Mouse (Mus musculus) hindbrain, embryonic 10.5 days (tissue): ENCODE results near the gene Prss56. TPM values are rescaled to one million over a fixed set of nuclear protein-coding genes. Genes with fewer than 3 reads are reported as not detected.

ENCODE experiments used
- DNase-seq: peaks from one replicate; pipeline ENCODE4 v3.0.0-alpha.2; 2017; ENCODE audit warnings: low spot score
- H3K27ac ChIP-seq: fragments of 300-500 bp; sonication (generic); 2 replicates; pipeline ENCODE4 v1.5.1; 2016; ENCODE audit warnings: mild to moderate bottlenecking, moderate library complexity
- H3K27me3 ChIP-seq: fragments of 300-500 bp; sonication (generic); 2 replicates; pipeline ENCODE4 v1.6.1; 2016; ENCODE audit warnings: mild to moderate bottlenecking; ENCODE audit not compliant: poor library complexity, insufficient read depth, severe bottlenecking
- H3K36me3 ChIP-seq: fragments of 300-500 bp; sonication (generic); 2 replicates; pipeline ENCODE4 v1.6.1; 2016; ENCODE audit warnings: mild to moderate bottlenecking, moderate library complexity
- H3K4me1 ChIP-seq: fragments of 300-500 bp; sonication (generic); replicated peaks from 2 replicates; pipeline ENCODE4 v1.6.1; 2016; ENCODE audit warnings: mild to moderate bottlenecking
- H3K4me3 ChIP-seq: fragments of 300-500 bp; sonication (generic); 2 replicates; pipeline ENCODE4 v1.5.1; 2016; ENCODE audit warnings: mild to moderate bottlenecking, moderate library complexity
- H3K9me3 ChIP-seq: fragments of 300-500 bp; sonication (generic); 2 replicates; pipeline ENCODE4 v1.6.1; 2016; ENCODE audit warnings: mild to moderate bottlenecking, moderate library complexity
- WGBS: fragments of 180-500 bp; shearing (Covaris S2); methylation state at CpG from one replicate; pipeline ENCODE4 v1.1.7; 2016; 5-methylcytosine and 5-hydroxymethylcytosine counted together
- polyA plus RNA-seq: library from polyadenylated mRNA; unstranded; fragments of >200 nt; fragmentation: Nextera tagmentation; extraction: Ambion mirVana; gene quantifications from 2 replicates; pipeline ENCODE4 v1.2.1, GENCODE M21; 2016

Prss56 gene
- polyA plus RNA-seq, 1 experiment from 2014 or later, result 0.34 TPM

DNA sequence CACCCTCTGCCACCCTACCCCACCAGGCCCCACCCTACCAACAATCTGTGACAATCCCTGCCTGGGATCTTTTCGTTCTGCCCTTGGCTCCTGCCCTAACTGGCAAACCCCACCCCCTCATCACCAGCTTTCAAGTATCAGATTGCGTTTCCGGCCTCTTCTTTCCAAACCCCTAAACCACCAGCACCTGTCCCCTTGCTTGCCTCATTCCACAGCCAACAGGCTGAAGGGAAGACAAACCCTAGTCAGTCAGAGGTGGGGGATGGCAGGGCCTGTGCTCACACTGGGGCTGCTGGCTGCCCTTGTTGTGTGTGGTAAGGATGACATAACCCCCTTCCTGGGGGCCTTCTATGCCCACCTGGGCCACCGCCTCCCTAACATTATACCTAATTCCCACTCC lies 7.3 kb downstream of the Prss56 start, which contains the start of gene Chrnd:
Gene Chrnd (plus strand): TSS at position 179 of the 400 bp plus-strand sequence.
- DNase-seq, result no peak
- peaks cover 25% of the 10 kb centered on the region for H3K4me1 ChIP-seq
- no peaks in the 10 kb centered on the region for H3K36me3 ChIP-seq
- WGBS, result 43% methylated on average over 4 of the region's 4 CpGs
- peaks cover 41% of the 10 kb centered on the region for H3K27me3 ChIP-seq
- no peaks in the 10 kb centered on the region for H3K9me3 ChIP-seq
- no peak within 1 kb of the TSS for H3K27ac ChIP-seq
- H3K4me3 ChIP-seq, result no peak within 1 kb of the TSS

DNA sequence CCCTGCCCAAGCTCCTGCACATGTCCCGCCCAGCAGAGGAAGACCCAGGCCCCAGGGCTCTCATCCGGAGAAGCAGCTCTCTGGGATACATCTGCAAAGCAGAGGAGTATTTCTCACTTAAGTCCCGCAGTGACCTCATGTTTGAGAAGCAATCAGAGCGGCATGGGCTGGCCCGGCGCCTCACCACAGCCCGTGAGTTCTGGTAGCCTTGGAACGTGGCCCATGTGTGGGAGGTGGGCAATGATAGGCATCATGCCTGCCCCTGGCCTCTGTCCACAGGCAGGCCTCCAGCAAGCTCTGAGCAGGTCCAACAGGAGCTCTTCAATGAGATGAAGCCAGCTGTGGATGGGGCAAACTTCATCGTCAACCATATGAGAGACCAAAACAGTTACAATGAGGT lies 14.2 kb downstream of the Prss56 start:
- Histone ChIP-seq H3K36me3 (no peaks in the 10 kb centered on the region), H3K27ac (no peak overlapping the region), H3K27me3 (no peaks in the 10 kb centered on the region), H3K4me3 (no peak overlapping the region), H3K4me1 (no peaks in the 10 kb centered on the region), H3K9me3 (no peaks in the 10 kb centered on the region)
- WGBS, result 79% methylated on average over 9 of the region's 9 CpGs
- DNase-seq, result no peak

DNA sequence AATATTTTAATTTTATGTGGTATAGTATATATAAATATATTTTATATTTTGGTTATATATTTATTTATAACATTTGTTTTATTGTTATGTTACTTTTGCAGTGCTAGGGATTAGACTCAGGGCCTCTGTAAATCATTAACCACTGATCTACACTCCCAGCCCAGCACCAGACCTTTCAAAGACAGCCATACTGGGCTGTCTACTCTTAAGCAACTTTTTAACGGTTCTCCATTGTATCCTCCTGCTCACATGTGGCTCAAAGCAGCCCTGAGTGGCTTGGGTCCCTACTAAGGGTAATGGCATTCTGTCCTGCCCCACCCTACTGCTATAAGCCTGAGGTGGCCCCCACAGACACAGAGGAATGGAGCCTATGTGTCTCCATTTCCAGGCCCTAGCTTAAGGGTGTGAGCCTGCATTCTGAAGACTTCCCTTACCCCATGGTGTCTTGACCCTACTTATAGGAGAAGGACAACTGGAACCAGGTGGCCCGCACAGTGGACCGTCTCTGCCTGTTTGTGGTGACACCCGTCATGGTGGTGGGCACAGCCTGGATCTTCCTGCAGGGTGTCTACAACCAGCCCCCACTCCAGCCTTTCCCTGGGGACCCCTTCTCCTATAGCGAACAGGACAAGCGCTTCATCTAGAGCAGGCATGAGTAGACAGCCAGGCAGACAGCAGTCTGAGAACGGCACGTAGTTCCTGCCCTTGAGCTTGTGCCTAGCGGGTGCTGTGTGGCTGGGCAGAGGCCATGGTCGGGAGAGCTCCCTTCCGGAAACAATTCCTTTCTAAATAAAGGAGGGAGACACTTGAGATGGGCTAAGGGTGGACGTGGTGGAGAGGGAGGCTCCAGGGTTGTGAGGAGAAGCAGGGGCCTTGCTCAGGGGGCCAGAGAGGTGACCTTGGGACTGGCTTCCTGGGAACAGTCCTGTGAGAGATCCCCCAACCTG lies 15.3 kb downstream of the Prss56 start:
- H3K4me1 ChIP-seq, result no peaks in the 10 kb centered on the region
- no peaks in the 10 kb centered on the region for H3K27me3 ChIP-seq
- DNase-seq, result no peak
- H3K27ac ChIP-seq, result no peak overlapping the region
- H3K36me3 ChIP-seq, result no peaks in the 10 kb centered on the region
- 80% methylated on average over 12 of the region's 12 CpGs for WGBS
- H3K4me3 ChIP-seq, result no peak overlapping the region
- H3K9me3 ChIP-seq, result no peaks in the 10 kb centered on the region

DNA sequence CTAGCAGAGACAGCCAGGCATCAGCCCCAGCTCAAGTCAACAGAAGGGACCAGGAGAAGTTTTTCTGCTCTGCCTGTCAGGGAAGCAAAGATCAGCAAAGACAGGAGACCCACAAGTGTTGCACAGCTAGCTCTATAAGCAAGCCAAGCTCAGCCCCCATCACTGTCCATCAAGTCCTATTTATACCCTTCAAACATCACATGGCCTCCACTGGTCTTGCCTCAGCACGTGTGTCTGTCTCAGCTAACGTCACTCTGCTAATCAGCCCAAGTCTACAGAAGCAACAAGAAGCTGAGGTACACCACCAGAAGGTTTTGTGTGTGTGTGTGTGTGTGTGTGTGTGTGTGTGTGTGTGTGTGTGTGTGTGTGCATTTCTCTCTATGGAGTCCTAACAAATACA lies 17.7 kb downstream of the Prss56 start:
- Histone ChIP-seq H3K9me3 (no peaks in the 10 kb centered on the region), H3K27me3 (peaks cover 7% of the 10 kb centered on the region; the same call in 1 of the 2 replicates), H3K36me3 (no peaks in the 10 kb centered on the region), H3K4me1 (peaks cover 12% of the 10 kb centered on the region), H3K4me3 (no peak overlapping the region), H3K27ac (no peak overlapping the region)
- WGBS, result 67% methylated on average over 2 of the region's 2 CpGs
- no peak for DNase-seq

DNA sequence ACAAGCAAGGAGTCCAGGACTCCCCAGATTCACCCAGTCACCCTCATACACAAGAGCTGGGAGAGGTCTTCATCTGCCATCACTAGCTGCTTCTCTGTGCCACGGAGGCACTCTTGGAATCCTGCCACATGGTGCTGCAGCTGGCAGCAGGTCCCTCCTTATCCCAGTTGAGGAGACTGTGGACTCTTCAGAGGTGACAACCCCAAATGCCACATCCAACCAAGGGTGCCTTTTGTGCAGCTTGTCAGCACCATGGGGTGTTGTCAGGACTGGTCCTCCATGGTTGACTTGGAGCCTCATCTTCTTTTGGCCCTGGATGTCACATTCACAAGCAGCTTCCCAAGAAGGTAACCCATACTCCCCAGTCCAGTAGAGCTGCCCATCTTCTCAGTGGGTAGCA lies 18.7 kb downstream of the Prss56 start:
- H3K9me3 ChIP-seq, result no peaks in the 10 kb centered on the region

DNA sequence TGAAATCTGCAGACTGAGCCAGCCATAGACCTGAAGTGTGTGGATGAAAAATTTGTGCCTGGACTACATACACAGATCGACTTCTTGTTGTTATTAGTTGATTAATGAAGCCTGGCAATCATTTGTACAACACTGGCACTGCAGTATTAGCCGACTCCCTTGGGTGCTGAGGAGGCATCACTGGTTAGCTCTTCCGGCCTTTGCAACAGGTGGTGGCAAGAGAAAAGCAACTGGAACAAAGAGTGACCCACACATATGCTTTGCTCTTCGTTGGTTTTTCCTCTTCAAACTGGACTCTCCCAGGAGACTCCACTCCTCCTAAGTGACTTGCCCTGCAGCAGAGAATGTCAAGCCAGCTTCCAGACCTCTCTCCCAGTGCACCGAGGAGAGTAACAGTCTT lies 20.7 kb downstream of the Prss56 start:
- no peak for DNase-seq
- Histone ChIP-seq H3K27ac (no peak overlapping the region), H3K4me3 (no peak overlapping the region), H3K27me3 (peaks cover 37% of the 10 kb centered on the region), H3K4me1 (peaks cover 21% of the 10 kb centered on the region), H3K9me3 (no peaks in the 10 kb centered on the region), H3K36me3 (no peaks in the 10 kb centered on the region)
- WGBS, result 82% methylated on average over 5 of the region's 5 CpGs

More for the DNA sequence above, 18.7 kb downstream of the Prss56 start:
- H3K4me3 ChIP-seq, result no peak overlapping the region
- H3K27me3 ChIP-seq, result peaks cover 18% of the 10 kb centered on the region
- H3K27ac ChIP-seq, result no peak overlapping the region
- H3K4me1 ChIP-seq, result peaks cover 21% of the 10 kb centered on the region
- 68% methylated on average over 1 of the region's 1 CpGs for WGBS
- no peaks in the 10 kb centered on the region for H3K36me3 ChIP-seq
- no peak for DNase-seq

DNA sequence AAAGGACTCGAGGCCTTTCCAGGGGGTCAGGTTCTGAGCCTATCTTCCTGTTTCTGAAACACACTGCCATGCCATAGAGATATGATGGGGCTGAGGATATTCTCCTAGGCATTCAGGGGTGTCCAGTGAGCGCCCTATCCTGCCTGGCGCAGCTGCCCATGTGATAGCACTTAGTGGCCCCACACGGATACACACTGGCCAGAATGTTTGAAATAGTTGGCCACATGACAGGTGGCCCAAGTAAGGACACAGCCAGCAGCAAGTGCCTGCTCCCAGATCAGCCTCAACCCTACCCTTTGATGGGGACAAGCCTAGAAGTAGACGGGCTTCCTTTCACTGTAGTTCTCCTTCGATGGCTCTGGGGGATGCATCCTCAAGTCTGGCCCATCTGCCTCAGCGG lies 21.4 kb downstream of the Prss56 start, which contains the start of gene Chrng:
Gene Chrng (plus strand): TSS at position 193 of the 400 bp plus-strand sequence.
- Histone ChIP-seq H3K36me3 (no peaks in the 10 kb centered on the region), H3K9me3 (no peaks in the 10 kb centered on the region), H3K4me3 (no peak within 1 kb of the TSS), H3K4me1 (peaks cover 21% of the 10 kb centered on the region), H3K27me3 (peaks cover 42% of the 10 kb centered on the region), H3K27ac (peak within 1 kb of the TSS; percentile 45)
- DNase-seq, result no peak
- 89% methylated on average over 7 of the region's 7 CpGs for WGBS

DNA sequence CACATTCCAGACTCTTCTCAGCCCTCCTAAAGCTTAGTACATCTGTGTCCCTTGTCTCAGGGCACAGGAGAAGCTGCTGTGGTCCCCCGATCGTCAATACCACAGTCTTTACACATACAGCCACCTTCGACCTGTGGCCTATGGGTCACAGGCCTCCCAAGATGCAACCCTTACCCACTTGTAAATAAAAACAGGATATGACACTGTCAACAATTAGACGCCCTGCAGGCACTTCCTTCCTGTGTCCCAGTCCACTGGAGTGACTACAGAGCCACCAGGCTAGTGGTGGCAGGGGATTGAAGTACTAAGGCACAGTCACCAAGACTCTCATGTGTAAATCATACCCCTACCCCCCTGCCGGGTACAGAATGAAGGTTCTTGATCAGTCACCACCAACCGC lies 21.9 kb downstream of the Prss56 start:
- Histone ChIP-seq H3K4me1 (peaks cover 21% of the 10 kb centered on the region), H3K27ac (peak overlapping the region; percentile 45; the same call in 1 of the 2 replicates), H3K4me3 (no peak overlapping the region), H3K27me3 (peaks cover 42% of the 10 kb centered on the region), H3K36me3 (no peaks in the 10 kb centered on the region), H3K9me3 (no peaks in the 10 kb centered on the region)
- DNase-seq, result no peak
- 65% methylated on average over 6 of the region's 6 CpGs for WGBS

DNA sequence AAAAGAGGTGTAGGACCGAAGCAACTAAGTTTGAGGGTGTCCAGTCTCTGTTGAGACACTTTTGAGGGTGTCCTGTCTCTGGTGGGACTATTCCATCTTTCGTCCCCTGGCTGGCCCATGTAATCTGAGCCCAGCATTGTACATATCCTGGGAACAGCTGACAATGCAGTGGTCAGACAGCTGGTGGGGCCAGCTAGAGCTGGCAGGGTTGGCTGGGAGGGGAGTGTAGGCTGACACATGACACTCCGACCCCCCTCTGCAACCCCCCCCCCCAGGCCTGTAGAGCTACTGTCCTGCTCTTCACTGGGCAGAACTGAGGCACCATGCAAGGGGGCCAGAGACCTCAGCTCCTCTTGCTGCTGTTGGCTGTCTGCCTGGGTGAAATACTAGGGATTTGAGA lies 22.4 kb downstream of the Prss56 start:
- no peaks in the 10 kb centered on the region for H3K9me3 ChIP-seq
- H3K27me3 ChIP-seq, result peaks cover 42% of the 10 kb centered on the region
- peak; percentile 31 for DNase-seq
- H3K27ac ChIP-seq, result peak overlapping the region; percentile 45
- peak overlapping the region; percentile 21; the same call in 1 of the 2 replicates for H3K4me3 ChIP-seq
- WGBS, result 37% methylated on average over 3 of the region's 3 CpGs
- peaks cover 21% of the 10 kb centered on the region for H3K4me1 ChIP-seq
- no peaks in the 10 kb centered on the region for H3K36me3 ChIP-seq

DNA sequence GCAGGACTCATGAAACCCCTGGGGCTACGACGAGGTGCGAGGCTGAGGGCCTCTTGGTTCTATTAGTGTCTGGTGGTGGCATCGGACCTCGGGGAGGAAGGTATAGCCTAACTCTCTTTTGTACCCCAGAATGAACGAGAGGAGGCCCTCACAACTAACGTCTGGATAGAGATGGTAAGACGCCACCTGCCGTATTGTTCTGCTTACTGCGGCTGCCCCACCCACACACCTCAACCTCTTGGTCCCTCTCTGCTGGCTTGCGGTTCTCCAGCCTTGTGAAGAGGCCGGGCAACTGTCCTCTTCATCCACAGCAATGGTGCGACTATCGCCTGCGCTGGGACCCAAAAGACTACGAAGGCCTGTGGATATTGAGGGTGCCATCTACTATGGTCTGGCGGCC lies 23.2 kb downstream of the Prss56 start:
- DNase-seq, result no peak
- Histone ChIP-seq H3K4me1 (peaks cover 21% of the 10 kb centered on the region), H3K4me3 (peak overlapping the region; percentile 21), H3K27ac (0 out of 2 replicates have a peak overlapping the region, but pooled peaks have one; percentile 45), H3K36me3 (no peaks in the 10 kb centered on the region), H3K27me3 (peaks cover 42% of the 10 kb centered on the region), H3K9me3 (no peaks in the 10 kb centered on the region)
- WGBS, result 18% methylated on average over 17 of the region's 17 CpGs

DNA sequence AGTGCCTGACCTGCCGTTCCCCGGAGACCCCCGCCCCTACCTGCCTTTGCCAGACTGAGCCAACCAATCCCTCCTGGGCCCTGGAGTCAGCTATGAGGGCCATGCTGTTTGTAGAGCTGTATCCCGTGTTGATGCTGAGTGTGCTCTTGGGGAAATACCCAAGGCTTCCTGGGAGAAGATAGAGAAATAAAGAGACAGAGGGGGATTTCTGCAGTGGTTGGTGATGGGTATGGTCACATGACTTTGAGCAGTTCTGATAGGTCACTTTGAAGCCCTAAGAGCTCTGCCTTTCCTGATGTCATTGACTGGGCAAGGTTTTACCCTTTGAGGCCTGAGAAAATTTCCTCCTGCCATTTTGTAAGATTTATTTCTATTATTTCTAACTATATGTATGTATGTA lies 28.3 kb downstream of the Prss56 start:
- Histone ChIP-seq H3K9me3 (no peaks in the 10 kb centered on the region), H3K27me3 (peaks cover 28% of the 10 kb centered on the region), H3K4me3 (no peak overlapping the region), H3K27ac (no peak overlapping the region), H3K4me1 (peaks cover 29% of the 10 kb centered on the region), H3K36me3 (0 out of 2 replicates have a peak, but pooled peaks cover under 1% of the 10 kb centered on the region)
- WGBS, result 82% methylated on average over 4 of the region's 4 CpGs
- no peak for DNase-seq

DNA sequence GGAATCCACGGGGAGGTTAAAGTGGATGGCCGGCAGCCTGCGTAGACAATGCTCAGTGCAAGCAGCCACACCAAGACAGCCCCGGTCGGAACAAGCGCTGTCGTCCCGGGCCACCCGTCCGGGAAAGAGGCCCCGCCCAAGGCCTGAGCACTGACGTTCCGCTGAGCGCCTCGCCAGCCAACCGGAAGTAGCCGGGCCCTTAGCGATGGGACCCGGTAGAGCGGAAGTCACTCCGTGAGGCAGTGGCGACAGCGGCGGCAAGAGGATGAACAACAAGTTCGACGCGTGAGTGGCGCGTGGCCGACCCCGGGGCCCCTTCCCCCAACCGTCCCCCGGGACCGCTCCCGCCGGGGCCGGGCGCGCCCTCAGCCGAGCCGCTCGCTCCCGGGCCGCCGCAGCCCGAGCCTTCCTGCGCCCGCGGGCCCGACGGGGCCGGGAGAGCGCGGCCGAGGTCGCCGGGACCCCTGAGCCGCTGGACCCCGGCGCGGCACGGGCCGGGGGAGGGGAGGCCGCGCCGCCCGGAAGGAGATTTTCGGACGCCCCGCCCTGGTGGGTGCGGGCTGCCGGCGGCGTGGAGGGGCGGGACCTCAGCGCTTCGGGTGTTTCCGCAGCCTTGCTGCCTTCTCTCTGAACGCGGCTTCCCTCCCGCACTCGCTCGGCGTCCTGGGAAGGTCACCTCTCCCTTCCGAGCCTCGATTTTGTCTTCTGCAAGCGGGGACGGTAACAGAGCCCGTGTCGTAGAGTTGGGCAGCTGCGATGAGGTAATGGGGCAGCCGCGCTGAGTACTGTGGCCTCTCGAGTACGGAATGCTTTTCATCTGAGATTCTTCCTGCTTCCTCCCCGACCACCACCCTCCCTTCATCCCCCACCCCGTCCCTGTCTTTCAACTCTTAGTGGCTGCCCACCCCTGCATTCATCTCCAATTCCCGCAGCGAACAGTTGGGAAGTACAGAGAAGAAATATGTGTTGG lies 30.9 kb downstream of the Prss56 start, which contains the start of gene Eif4e2:
Gene Eif4e2 (plus strand): TSS at position 180 of the 970 bp plus-strand sequence.
- Histone ChIP-seq H3K9me3 (no peaks in the 10 kb centered on the region), H3K27ac (peak within 1 kb of the TSS; percentile 99), H3K27me3 (peaks cover 2% of the 10 kb centered on the region; the same call in 1 of the 2 replicates), H3K4me3 (peak within 1 kb of the TSS; percentile 75), H3K36me3 (peaks cover 23% of the 10 kb centered on the region), H3K4me1 (peaks cover 32% of the 10 kb centered on the region)
- DNase-seq, result peak; percentile 95
- under 1% methylated on average over 94 of the region's 99 CpGs for WGBS
